Mouse (Mus musculus) induced T-regulatory cell, adult 2 months (primary cell): Measurements from ENCODE around the gene Tmem43.

Experiments
- DNase-seq: peaks from one replicate; pipeline ENCODE4 v3.0.0-alpha.2; 2012; ENCODE audit warnings: low read depth

Tmem43 gene

GRCm38 (mm10) chr6:91489872-91490271 is 16.4 kb downstream of the Tmem43 start:
- no peak for DNase-seq

- DNase-seq = no peak
Measured at GRCm38 (mm10) chr6:91491004-91491403, 17.5 kb downstream of the Tmem43 start.

GRCm38 (mm10) chr6:91493053-91493452 is 19.6 kb downstream of the Tmem43 start:
- DNase-seq = no peak

- no peak for DNase-seq
Measured at GRCm38 (mm10) chr6:91494526-91494925, 21.0 kb downstream of the Tmem43 start.

GRCm38 (mm10) chr6:91503302-91503701 is 29.8 kb downstream of the Tmem43 start:
- no peak for DNase-seq

GRCm38 (mm10) chr6:91506036-91506435 is 32.5 kb downstream of the Tmem43 start:
- peak; percentile 60 for DNase-seq

GRCm38 (mm10) chr6:91508041-91508440 is 34.5 kb downstream of the Tmem43 start:
- peak; percentile 14 for DNase-seq

- DNase-seq = peak; percentile 82
Measured at GRCm38 (mm10) chr6:91509326-91509725, 35.8 kb downstream of the Tmem43 start.

GRCm38 (mm10) chr6:91510211-91510610 is 36.7 kb downstream of the Tmem43 start:
- DNase-seq = peak; percentile 55

- DNase-seq = peak; percentile 10
Measured at GRCm38 (mm10) chr6:91514135-91514534, 40.6 kb downstream of the Tmem43 start.

GRCm38 (mm10) chr6:91514737-91515362 is 41.3 kb downstream of the Tmem43 start:
- peak; percentile 56 for DNase-seq

- peak; percentile 99 for DNase-seq
Measured at GRCm38 (mm10) chr6:91515545-91516449, 42.3 kb downstream of the Tmem43 start, which contains the start of the genes Xpc and Lsm3. Gene Xpc (minus strand): TSS chr6:91515888. Gene Lsm3 (plus strand): TSS chr6:91515928.

- no peak for DNase-seq
Measured at GRCm38 (mm10) chr6:91518454-91519020, 45.0 kb downstream of the Tmem43 start.

- no peak for DNase-seq
Measured at GRCm38 (mm10) chr6:91522816-91523215, 49.3 kb downstream of the Tmem43 start.

- DNase-seq = no peak
Measured at GRCm38 (mm10) chr6:91525544-91525943, 52.0 kb downstream of the Tmem43 start.

- peak; percentile 60 for DNase-seq
Measured at GRCm38 (mm10) chr6:91527227-91527860, 53.8 kb downstream of the Tmem43 start.

- DNase-seq = no peak
Measured at GRCm38 (mm10) chr6:91528265-91528664, 54.8 kb downstream of the Tmem43 start.

- no peak for DNase-seq
Measured at GRCm38 (mm10) chr6:91530673-91531072, 57.2 kb downstream of the Tmem43 start.

- no peak for DNase-seq
Measured at GRCm38 (mm10) chr6:91531276-91531675, 57.8 kb downstream of the Tmem43 start.

- no peak for DNase-seq
Measured at GRCm38 (mm10) chr6:91532661-91533060, 59.2 kb downstream of the Tmem43 start.

GRCm38 (mm10) chr6:91533359-91533758 is 59.9 kb downstream of the Tmem43 start:
- no peak for DNase-seq

GRCm38 (mm10) chr6:91533771-91534170 is 60.3 kb downstream of the Tmem43 start:
- no peak for DNase-seq
